Mouse (Mus musculus) heart, postnatal 25 days (tissue): ENCODE data around the gene Uqcrq. TPM values are rescaled to one million over a fixed set of nuclear protein-coding genes. Genes with fewer than 3 reads are reported as not detected.

Experiments used
- DNase-seq: peaks from one replicate; pipeline ENCODE4 v3.0.0; 2022; ENCODE audit warnings: low spot score
- intact Hi-C: fragments of 180-260 bp; cut with DNase I; formaldehyde crosslinking; loops from one replicate; pipeline ENCODE4 v1.15.1; 2025
- total RNA-seq, 2 experiments: library from RNA; stranded (reverse); gene quantifications; 2 replicates each; pipeline ENCODE4 v1.2.3; 2021

Uqcrq gene
- 1,000 to 10,000 TPM; 2,761 to 2,992 TPM for total RNA-seq

GRCm38 (mm10) chr11:53430670-53431346 is at the start of gene Uqcrq, which contains the start of gene Gdf9:
Gene Uqcrq (minus strand): TSS chr11:53430831.
Gene Gdf9 (plus strand): TSS chr11:53431023.
- DNase-seq: peak; percentile 97
- intact Hi-C loops: no loop called here

- intact Hi-C loops: no loop called here
- no peak for DNase-seq
These were observed 49.2 kb upstream of the Uqcrq start, which contains the start of the genes Gm9945 and Sowaha for GRCm38 (mm10) chr11:53479783-53480301. Gene Gm9945 (plus strand): TSS chr11:53480166. Gene Sowaha (minus strand): TSS chr11:53480274.

DNA sequence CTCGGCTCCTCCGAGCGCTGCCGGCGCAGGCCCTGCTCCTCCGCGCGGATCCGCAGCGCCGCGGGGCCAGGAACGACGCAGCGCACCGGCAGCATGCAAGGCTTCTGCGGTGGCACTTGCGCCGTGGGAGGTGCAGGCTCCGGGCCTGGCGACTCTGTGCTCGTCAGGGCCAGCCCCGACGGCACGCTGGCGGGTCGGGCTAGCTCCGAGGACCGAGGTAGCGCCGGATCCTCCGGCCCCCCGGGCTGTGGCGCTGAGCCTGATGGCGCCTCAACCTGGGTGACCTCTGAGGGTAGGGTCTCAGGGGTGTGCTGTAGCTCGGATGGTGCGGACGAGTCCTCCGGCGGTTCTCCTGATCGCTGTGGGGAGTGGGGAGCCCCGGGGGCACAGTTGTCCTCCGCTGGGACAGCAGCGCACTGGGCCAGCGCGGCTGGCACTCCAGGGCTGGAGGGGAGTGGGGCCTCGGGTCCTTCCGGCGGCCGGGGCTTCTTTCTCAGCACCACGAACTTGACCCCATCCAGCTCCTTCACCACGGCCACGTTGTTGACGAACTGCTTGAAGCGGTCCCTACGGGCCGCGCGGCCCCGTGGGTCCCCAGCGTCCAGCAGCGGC is 48.6 kb upstream of the Uqcrq start:
- intact Hi-C loops: no loop called here
- DNase-seq: no peak

GRCm38 (mm10) chr11:53478383-53479170 is 47.9 kb upstream of the Uqcrq start:
- intact Hi-C loops: no loop called here
- DNase-seq: no peak

GRCm38 (mm10) chr11:53477833-53478232 is 47.2 kb upstream of the Uqcrq start:
- no peak for DNase-seq
- intact Hi-C loops: no loop called here

GRCm38 (mm10) chr11:53475620-53476019 is 45.0 kb upstream of the Uqcrq start:
- intact Hi-C loops: no loop called here
- no peak for DNase-seq

DNA sequence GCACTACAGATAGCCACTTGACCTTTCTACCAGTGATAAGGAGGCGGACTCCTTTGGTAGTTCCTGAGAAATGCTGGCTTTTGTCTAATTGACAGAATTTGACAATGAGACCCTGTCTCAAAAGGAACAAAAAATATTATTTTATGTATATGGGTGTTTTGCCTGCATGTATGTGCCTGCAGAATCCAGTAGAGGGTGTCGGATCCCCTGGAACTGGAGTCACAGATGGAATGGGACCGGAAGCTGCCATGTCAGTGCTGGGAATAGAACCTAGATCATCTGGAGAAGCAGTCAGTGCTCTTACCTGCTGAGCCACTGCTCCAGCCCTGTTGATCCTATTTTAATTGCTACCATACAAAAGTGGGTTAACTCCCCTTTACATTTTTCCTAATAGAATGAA is 42.1 kb upstream of the Uqcrq start:
- intact Hi-C loops: loop anchor here (5.0 kb wide), 2 partner anchors 40 to 110 kb away; no protein-coding TSS in a partner anchor
- no peak for DNase-seq

- peak; percentile 78 for DNase-seq
- intact Hi-C loops: loop anchor here (1.0 to 5.0 kb wide), 4 partner anchors 42 to 267 kb away; no protein-coding TSS in a partner anchor
These were observed 39.5 kb upstream of the Uqcrq start, which contains the start of gene Gm9837 for GRCm38 (mm10) chr11:53469968-53470695. Gene Gm9837 (minus strand): TSS chr11:53470479.

DNA sequence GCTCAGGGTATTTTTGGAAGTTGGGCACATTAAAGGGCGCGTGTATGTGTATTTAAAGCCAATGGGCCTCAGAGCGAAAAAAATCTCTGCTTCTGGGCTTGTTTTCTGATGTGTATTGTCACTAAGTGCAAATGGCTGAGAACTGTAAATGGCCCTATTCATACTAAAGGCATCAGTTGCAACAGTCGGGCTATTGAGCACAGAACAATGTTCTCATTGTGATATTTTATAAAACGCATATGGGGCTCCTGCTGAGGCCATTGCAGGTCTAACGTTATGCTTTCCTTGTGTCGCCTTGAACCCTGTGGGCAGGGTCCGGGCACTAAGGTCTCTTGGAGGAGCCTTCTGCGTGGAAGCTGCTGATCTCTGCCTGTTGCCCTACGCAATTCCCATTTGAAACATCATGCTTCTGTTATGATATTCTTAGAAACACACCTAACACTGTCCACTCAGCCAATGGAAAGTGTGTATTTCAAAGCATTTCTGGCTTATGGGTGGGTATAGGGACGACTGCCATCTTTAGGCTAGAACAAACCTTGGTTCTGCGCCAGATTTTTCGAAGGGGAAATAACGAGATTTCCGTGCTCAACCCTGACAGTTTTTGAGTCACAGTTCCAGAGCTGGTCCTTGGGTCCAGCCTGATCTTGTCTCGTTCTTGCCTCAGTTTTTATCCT is 38.8 kb upstream of the Uqcrq start:
- intact Hi-C loops: loop anchor here (1.0 kb wide), 1 partner anchor 159 kb away; no protein-coding TSS in a partner anchor
- no peak for DNase-seq

GRCm38 (mm10) chr11:53466231-53466971 is 35.8 kb upstream of the Uqcrq start:
- DNase-seq: peak; percentile 52
- intact Hi-C loops: loop anchor here (2.0 kb wide), 1 partner anchor 224 kb away; no protein-coding TSS in a partner anchor

- DNase-seq: no peak
- intact Hi-C loops: no loop called here
These were observed 33.2 kb upstream of the Uqcrq start for GRCm38 (mm10) chr11:53463551-53464424.

DNA sequence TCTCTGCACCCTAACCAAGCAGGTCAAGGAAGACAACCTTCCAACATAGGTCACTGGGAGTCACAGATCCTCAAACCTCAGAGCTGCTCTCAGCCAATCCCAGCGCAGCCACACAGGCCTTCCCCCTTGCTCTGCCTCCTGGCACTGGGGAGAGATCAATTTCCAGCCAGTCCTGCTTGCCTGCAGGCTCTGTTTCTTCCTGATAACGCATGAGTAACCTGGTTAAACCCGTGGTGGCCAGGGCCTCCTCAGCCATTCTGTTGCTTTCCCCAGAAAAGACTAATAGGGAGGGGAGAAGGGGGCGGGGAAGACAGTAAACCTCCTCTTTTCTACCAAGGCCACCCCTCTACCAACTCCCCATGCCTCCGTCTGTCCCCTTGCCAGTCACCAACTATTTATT is 31.1 kb upstream of the Uqcrq start:
- DNase-seq: no peak
- intact Hi-C loops: no loop called here

GRCm38 (mm10) chr11:53460192-53460591 is 29.6 kb upstream of the Uqcrq start:
- no peak for DNase-seq
- intact Hi-C loops: no loop called here

GRCm38 (mm10) chr11:53458996-53459395 is 28.4 kb upstream of the Uqcrq start:
- intact Hi-C loops: no loop called here
- DNase-seq: no peak

- intact Hi-C loops: no loop called here
- DNase-seq: no peak
These were observed 26.8 kb upstream of the Uqcrq start for GRCm38 (mm10) chr11:53457372-53457954.

GRCm38 (mm10) chr11:53456474-53457371 is 26.1 kb upstream of the Uqcrq start, which contains the start of the genes Gm10447 and Shroom1:
Gene Gm10447 (minus strand): TSS chr11:53457110.
Gene Shroom1 (plus strand): TSS chr11:53457205.
- peak; percentile 44 for DNase-seq
- intact Hi-C loops: no loop called here
